Mouse (Mus musculus): ENCODE data around the gene Heg1. TPM values are rescaled to one million over a fixed set of nuclear protein-coding genes. Genes with fewer than 3 reads are reported as not detected.

Heg1 gene
- polyA plus RNA-seq, 1 experiment from 2014 or later: 9.1 TPM

GRCm38 (mm10) chr16:33668448-33668847, 15.7 kb upstream of the Heg1 start:
- no peak for DNase-seq (ENCODE audit: low spot score)
- Histone ChIP-seq H3K4me3 (ENCODE audit: low read depth, low read length) (no peak overlapping the region), H3K36me3 (ENCODE audit: control insufficient read depth, insufficient read depth, low read length) (no peaks in the 10 kb centered on the region), H3K9me3 (ENCODE audit: control insufficient read depth, low read length) (no peaks in the 10 kb centered on the region), H3K9ac (ENCODE audit: low read length) (no peak overlapping the region), H3K27me3 (ENCODE audit: control insufficient read depth, insufficient read depth, low read length) (no peaks in the 10 kb centered on the region), H3K4me2 (replicated peaks; ENCODE audit: low read depth) (no peak overlapping the region), H3K27ac (replicated peaks) (no peak overlapping the region), H3K4me1 (replicated peaks; ENCODE audit: control insufficient read depth, insufficient read depth) (0 out of 2 replicates have a peak, but pooled peaks cover 3% of the 10 kb centered on the region)
- ATAC-seq (ENCODE audit: low FRiP score, low TSS enrichment): no peak
- 85% methylated on average over 2 of the region's 2 CpGs for WGBS
- TF ChIP-seq CTCF (IDR thresholded peaks at IDR 0.05; ENCODE audit: low read depth): no peak
- TF ChIP-seq EP300 (optimal IDR thresholded peaks at IDR 0.05): no peak

GRCm38 (mm10) chr16:33669072-33669471, 15.1 kb upstream of the Heg1 start:
- WGBS: 91% methylated on average over 1 of the region's 1 CpGs
- no peaks in the 10 kb centered on the region for H3K36me3 ChIP-seq (ENCODE audit: control insufficient read depth, insufficient read depth, low read length)

GRCm38 (mm10) chr16:33670340-33670739, 13.8 kb upstream of the Heg1 start:
- Histone ChIP-seq H3K36me3 (ENCODE audit: control insufficient read depth, insufficient read depth, low read length) (no peaks in the 10 kb centered on the region), H3K4me3 (ENCODE audit: low read depth, low read length) (no peak overlapping the region), H3K9me3 (ENCODE audit: control insufficient read depth, low read length) (no peaks in the 10 kb centered on the region), H3K27me3 (ENCODE audit: control insufficient read depth, insufficient read depth, low read length) (no peaks in the 10 kb centered on the region), H3K9ac (ENCODE audit: low read length) (no peak overlapping the region), H3K4me2 (replicated peaks; ENCODE audit: low read depth) (no peak overlapping the region), H3K27ac (replicated peaks) (peak overlapping the region; percentile 84), H3K4me1 (replicated peaks; ENCODE audit: control insufficient read depth, insufficient read depth) (0 out of 2 replicates have a peak, but pooled peaks cover 3% of the 10 kb centered on the region)
- WGBS: 45% methylated on average over 3 of the region's 3 CpGs
- TF ChIP-seq EP300 (optimal IDR thresholded peaks at IDR 0.05) (no peak), CTCF (IDR thresholded peaks at IDR 0.05; ENCODE audit: low read depth) (no peak)
- ATAC-seq (ENCODE audit: low FRiP score, low TSS enrichment) (peak; percentile 56; the same call in 1 of the 2 replicates), DNase-seq (ENCODE audit: low spot score) (no peak)

More at GRCm38 (mm10) chr16:33669072-33669471, 15.1 kb upstream of the Heg1 start:
- H3K4me1 ChIP-seq (replicated peaks; ENCODE audit: control insufficient read depth, insufficient read depth): 0 out of 2 replicates have a peak, but pooled peaks cover 3% of the 10 kb centered on the region
- H3K4me3 ChIP-seq (ENCODE audit: low read depth, low read length): no peak overlapping the region
- TF ChIP-seq EP300 (optimal IDR thresholded peaks at IDR 0.05) (no peak), CTCF (IDR thresholded peaks at IDR 0.05; ENCODE audit: low read depth) (no peak)
- H3K9ac ChIP-seq (ENCODE audit: low read length): no peak overlapping the region
- no peak for ATAC-seq (ENCODE audit: low FRiP score, low TSS enrichment)
- H3K27ac ChIP-seq (replicated peaks): no peak overlapping the region
- no peaks in the 10 kb centered on the region for H3K9me3 ChIP-seq (ENCODE audit: control insufficient read depth, low read length)
- no peak for DNase-seq (ENCODE audit: low spot score)
- no peaks in the 10 kb centered on the region for H3K27me3 ChIP-seq (ENCODE audit: control insufficient read depth, insufficient read depth, low read length)
- no peak overlapping the region for H3K4me2 ChIP-seq (replicated peaks; ENCODE audit: low read depth)

GRCm38 (mm10) chr16:33670933-33671332, 13.2 kb upstream of the Heg1 start:
- H3K27me3 ChIP-seq (ENCODE audit: control insufficient read depth, insufficient read depth, low read length): no peaks in the 10 kb centered on the region
- H3K4me2 ChIP-seq (replicated peaks; ENCODE audit: low read depth): no peak overlapping the region
- no peak overlapping the region for H3K4me3 ChIP-seq (ENCODE audit: low read depth, low read length)
- WGBS: 88% methylated on average over 2 of the region's 2 CpGs
- H3K27ac ChIP-seq (replicated peaks): peak overlapping the region; percentile 84
- no peaks in the 10 kb centered on the region for H3K9me3 ChIP-seq (ENCODE audit: control insufficient read depth, low read length)
- DNase-seq (ENCODE audit: low spot score) (no peak), ATAC-seq (ENCODE audit: low FRiP score, low TSS enrichment) (no peak)
- no peaks in the 10 kb centered on the region for H3K36me3 ChIP-seq (ENCODE audit: control insufficient read depth, insufficient read depth, low read length)
- TF ChIP-seq EP300 (optimal IDR thresholded peaks at IDR 0.05) (no peak), CTCF (IDR thresholded peaks at IDR 0.05; ENCODE audit: low read depth) (no peak)
- 0 out of 2 replicates have a peak, but pooled peaks cover 5% of the 10 kb centered on the region for H3K4me1 ChIP-seq (replicated peaks; ENCODE audit: control insufficient read depth, insufficient read depth)
- no peak overlapping the region for H3K9ac ChIP-seq (ENCODE audit: low read length)

- no peak for ATAC-seq (ENCODE audit: low FRiP score, low TSS enrichment)
- no peak for DNase-seq (ENCODE audit: low spot score)
- 0 out of 2 replicates have a peak, but pooled peaks cover 7% of the 10 kb centered on the region for H3K4me1 ChIP-seq (replicated peaks; ENCODE audit: control insufficient read depth, insufficient read depth)
- no peaks in the 10 kb centered on the region for H3K9me3 ChIP-seq (ENCODE audit: control insufficient read depth, low read length)
- 93% methylated on average over 4 of the region's 4 CpGs for WGBS
- no peaks in the 10 kb centered on the region for H3K27me3 ChIP-seq (ENCODE audit: control insufficient read depth, insufficient read depth, low read length)
- no peaks in the 10 kb centered on the region for H3K36me3 ChIP-seq (ENCODE audit: control insufficient read depth, insufficient read depth, low read length)
- H3K4me2 ChIP-seq (replicated peaks; ENCODE audit: low read depth): no peak overlapping the region
- H3K9ac ChIP-seq (ENCODE audit: low read length): no peak overlapping the region
- H3K4me3 ChIP-seq (ENCODE audit: low read depth, low read length): no peak overlapping the region
- TF ChIP-seq EP300 (optimal IDR thresholded peaks at IDR 0.05): no peak
- TF ChIP-seq CTCF (IDR thresholded peaks at IDR 0.05; ENCODE audit: low read depth): no peak
- no peak overlapping the region for H3K27ac ChIP-seq (replicated peaks)
These were observed 12.0 kb upstream of the Heg1 start for GRCm38 (mm10) chr16:33672188-33672587.

GRCm38 (mm10) chr16:33672643-33673042, 11.5 kb upstream of the Heg1 start:
- 0 out of 2 replicates have a peak, but pooled peaks cover 7% of the 10 kb centered on the region for H3K4me1 ChIP-seq (replicated peaks; ENCODE audit: control insufficient read depth, insufficient read depth)
- ATAC-seq (ENCODE audit: low FRiP score, low TSS enrichment) (no peak), DNase-seq (ENCODE audit: low spot score) (no peak)
- H3K4me2 ChIP-seq (replicated peaks; ENCODE audit: low read depth): no peak overlapping the region
- H3K27me3 ChIP-seq (ENCODE audit: control insufficient read depth, insufficient read depth, low read length): no peaks in the 10 kb centered on the region
- no peaks in the 10 kb centered on the region for H3K36me3 ChIP-seq (ENCODE audit: control insufficient read depth, insufficient read depth, low read length)
- no peaks in the 10 kb centered on the region for H3K9me3 ChIP-seq (ENCODE audit: control insufficient read depth, low read length)
- TF ChIP-seq CTCF (IDR thresholded peaks at IDR 0.05; ENCODE audit: low read depth) (no peak), EP300 (optimal IDR thresholded peaks at IDR 0.05) (no peak)
- no peak overlapping the region for H3K4me3 ChIP-seq (ENCODE audit: low read depth, low read length)
- 87% methylated on average over 4 of the region's 4 CpGs for WGBS
- H3K9ac ChIP-seq (ENCODE audit: low read length): no peak overlapping the region
- H3K27ac ChIP-seq (replicated peaks): no peak overlapping the region

Measured in stomach, postnatal 0 days (tissue).